Mouse (Mus musculus): ENCODE data around the gene Intu.

DNA sequence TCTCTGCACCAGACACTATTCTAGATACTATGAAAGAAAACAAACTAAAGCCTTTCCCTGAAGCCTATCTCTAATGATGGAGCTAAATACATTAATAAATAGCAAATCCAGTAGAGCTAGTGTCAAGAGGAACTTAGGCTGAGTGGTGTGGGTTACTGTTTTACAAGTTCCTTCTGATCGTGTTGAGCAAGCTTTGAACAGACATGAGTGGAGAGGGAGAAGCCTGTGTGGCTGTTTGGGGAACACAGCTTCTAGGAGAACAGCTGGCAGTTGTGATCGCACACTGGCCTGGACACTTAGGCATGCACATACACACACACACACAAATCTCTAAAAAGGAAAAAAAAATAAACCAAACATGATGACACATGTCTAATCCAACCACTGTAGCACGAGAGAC lies 167.7 kb downstream of the Intu start:
- TF ChIP-seq CTCF (IDR thresholded peaks at IDR 0.05; ENCODE audit: low read depth) (no peak), EP300 (IDR thresholded peaks at IDR 0.05; ENCODE audit: low read depth) (no peak)
